Mouse (Mus musculus) lung, postnatal 4 days (tissue): ENCODE data around the gene Rbpj.
A peak's percentile ranks its signal among the peaks of the same experiment; 100 is the strongest.
"Not testable (repeated sequence)": the region's sequence is repeated elsewhere in the genome, so short reads cannot be mapped to it uniquely, and the experiment has no call there.

Source experiments
- DNase-seq, 2 experiments: peaks; one replicate each; pipeline ENCODE4 v3.0.0; 2021

The Rbpj gene

DNA sequence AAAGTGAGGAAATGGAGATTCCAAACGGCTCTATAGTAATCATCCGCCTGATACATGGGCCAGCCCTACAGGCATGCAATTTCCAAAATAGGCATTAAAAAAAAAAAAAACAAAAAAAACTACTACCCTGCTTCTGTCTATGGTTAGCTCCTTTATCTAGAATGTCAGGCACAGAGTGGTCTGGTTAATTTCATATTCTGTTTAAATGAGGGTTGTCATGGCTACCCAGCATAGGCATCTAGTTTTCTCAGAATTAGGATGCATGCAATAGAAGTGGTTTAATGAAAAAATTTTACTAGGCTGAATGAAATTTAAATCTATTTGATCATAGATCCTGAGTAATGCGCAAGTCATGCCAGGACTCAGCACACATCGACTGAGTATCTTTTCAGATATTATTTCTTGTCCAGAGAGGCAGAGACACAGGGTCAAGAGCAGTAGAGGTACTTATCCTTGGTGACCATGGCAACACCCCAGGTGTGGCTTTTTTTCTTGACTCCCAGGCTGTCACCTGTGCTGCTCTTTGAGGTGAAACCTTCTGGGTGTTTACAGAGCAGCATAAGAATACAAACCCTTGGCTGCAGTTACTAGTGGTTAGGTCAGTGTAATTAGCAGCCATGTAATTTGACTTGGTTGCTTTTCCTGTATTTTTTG is 49.1 kb downstream of the Rbpj start:
- DNase-seq: no peak

DNA sequence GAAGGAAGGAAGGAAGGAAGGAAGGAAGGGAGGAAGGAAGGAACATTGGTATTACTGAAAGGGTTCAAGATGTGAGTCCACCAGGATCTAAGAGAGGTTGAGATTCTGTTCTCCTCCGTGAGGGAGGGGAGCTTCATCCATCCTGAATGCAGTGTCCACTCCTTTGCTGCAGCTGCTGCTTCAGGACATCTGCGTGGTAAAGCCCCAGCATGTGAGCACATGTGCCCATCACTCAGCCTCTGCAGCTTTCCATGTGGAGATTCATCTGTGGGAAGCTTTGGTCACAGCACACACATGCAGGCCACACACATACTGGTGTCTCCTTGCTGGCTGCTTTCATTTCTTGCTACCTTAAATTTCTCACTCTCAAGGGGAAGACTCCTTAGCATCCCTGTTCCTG is 50.5 kb downstream of the Rbpj start:
- no peak for DNase-seq

DNA sequence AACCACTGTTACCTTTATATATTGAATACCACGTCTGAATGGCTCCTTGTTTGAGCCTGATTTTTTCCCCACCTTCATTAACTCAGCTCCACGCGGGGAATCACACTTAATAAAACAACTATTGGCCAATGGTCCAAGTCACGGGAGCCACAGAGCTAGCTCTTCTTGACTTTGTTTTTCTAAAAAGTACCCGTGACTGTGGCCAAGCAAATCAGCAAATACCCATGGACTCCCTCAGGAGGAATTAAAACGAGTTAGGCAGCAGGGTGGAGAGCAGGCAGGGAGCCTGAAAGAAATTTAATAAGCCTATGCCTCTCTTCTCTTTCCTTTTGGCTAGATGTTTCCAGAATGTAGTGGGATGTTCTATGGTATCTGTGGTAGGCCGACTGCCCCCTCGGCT is 51.9 kb downstream of the Rbpj start:
- no peak for DNase-seq

DNA sequence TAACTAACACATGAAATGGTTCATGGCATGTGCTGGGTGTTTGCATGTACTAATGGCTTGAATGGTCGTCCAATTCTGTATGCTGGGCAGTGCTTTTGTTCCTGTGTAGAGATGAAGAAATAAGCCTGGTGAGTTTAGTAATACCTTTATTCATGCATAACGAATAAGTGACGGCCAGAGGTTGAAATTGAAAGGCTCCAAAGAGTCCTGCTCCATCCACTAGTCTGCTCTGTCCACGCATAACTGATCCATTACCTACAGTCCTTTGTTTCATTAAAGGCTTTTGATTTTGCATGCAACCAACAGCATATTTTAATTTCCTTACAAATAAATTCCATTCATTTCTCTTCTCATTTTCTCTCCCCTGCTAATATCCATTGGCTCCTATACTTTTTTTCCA is 53.2 kb downstream of the Rbpj start:
- no peak for DNase-seq

DNA sequence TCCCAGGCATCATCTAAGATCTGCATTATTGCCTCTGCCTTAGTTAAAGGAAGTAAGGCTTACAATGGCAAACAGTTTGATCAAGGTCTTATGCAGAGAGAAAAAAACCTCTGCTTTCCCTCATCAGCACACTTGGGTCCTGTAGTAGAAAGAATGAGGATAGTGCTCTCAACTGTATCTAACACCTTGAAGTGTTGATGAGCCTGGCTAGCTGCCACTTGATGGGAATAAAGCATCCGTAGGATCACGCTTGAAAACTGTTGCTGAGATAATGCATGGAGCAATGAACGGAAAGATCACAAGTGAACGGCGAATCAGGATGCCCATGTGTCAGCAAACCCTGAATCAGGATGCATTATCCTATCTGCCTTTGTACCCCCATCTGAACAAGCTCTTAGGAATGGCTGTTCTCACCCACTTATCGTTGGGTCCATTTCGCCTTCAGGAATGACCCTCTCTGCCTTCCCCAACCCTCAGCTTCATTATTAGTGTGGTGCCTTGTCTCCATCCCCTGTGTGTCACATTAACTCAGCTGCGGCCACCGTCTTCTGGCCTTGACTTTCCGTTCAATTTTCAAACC is 54.1 kb downstream of the Rbpj start:
- DNase-seq: no peak

DNA sequence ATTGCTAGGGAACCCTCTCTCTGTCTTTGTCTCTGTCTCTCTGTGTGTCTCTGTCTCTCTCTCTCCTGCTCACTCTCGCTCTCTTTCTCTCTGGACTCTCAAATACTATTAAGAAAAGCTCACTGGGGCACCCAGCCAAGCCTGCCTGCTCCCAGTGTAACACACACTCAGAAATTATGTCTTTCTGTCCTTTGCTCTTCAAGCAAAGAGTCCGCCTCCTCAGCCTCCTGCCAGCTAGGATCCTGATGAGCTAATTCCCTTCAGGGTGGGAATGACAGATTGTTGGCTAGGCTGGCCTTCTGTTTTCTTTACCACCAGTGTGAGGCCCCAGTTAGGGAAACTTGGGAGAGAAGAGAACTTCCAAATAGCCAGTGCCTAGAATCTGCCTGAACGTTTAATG is 57.1 kb downstream of the Rbpj start:
- DNase-seq: peak; percentile 72 to 88

DNA sequence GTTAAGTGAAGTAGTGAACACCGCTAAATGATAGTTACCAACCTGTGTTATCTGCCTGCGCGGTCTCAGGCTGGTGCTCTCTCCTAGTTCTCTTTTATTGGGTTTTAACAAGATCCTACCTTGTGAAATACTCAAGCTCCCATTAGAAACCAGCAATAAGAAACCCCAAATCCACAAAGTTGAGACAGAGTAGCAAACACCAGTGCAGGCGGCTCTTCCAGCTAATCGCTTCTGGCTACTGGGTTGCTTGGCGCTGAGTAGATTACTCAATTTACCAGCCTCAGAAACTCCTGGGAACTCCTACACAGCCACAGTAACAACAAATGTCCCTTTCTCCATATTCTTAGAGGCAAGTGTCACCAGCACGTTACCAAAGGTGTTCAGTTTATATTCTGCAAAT is 58.2 kb downstream of the Rbpj start:
- no peak for DNase-seq

DNA sequence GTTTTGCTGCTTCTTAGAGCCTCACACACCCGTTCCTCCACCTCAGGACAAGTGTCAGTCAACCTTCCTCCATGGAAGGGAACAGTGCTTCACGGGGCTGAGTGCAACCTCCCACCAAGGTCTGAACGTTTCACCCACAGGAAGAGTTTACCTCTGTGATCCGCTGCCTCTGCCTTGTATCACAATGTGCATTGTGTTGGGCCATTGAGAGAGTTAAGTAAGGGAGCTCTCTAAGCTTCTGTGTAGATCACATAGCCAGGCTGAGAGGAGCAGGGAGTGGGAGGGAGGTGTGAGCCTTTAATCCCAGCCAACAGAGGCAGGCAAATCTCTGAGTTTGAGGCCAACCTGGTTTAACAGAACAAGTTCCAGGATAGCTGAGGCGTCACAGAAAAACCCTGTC is 58.9 kb downstream of the Rbpj start:
- no peak for DNase-seq

DNA sequence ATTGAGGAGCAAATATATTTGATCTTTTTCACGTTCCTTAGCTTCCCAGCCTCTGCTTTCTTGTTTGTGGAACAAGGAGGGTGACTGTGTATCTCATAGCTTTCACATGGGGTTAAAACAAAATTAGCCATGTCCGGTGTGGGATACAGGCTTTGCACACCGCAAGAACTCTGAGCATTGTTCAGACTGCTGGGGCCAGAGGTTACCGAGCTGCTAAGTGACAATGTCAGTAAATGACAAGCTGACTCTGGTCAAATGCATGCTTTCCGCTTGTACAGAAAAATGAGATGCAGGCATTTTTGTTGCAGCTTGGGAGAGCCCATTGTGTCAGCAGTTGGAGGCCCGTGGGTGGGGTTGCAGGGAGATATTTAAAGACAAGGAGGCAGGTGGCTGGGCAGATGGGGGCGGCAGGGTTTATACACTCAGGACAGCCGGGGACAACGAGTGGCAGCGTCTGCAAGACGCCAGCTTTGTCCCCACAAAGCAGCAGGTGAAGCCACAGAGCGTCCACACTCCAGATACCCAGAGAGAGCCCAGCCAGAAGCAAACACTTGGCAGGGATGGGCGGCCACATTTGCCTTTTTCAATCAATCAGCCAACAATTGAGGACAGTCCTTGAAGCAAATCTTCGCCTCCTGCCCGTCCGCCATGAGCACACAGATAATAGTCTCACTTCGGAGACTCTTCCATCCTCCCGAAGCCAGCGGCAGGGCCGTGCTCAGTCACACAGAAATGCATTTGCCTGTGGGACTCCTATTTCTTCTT is 59.5 kb downstream of the Rbpj start:
- DNase-seq: no peak

DNA sequence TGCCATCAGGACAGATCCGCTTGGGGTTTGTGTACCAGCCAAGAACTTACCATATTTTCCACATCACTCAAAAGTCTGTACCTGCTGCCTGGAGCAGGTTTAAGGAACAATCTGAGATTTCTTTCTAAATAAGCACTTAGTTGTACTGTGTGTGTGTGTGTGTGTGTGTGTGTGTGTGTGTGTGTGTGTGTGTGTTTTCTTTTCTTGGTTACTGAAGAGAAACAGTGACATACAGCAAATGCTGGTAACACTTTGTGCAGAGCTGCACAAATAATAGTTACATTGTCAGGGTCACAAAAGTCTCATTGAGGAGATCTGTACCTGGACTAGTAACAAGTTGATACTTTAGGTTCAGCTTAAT is 60.1 kb downstream of the Rbpj start:
- DNase-seq: no peak

DNA sequence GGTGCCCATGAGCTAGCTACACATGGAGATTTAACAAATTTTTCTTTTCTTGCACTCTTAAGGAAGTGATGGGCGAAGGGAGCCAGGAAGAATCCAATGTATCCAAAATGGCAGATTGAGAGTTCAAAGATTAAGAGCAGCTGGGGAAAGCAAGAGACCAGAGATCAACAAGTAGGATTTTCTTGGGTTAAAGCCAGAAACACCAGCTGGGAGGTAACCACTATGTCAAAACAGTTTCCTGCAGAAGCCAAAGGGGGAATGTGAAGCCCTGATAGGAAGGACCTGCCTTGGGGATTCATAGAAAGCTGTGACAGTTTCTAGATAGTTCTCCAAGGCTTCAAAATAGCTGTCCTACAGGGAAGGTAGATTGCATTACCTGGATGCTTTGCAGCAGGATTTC is 63.9 kb downstream of the Rbpj start:
- DNase-seq: peak in 1 of 2 experiments; percentile 35

DNA sequence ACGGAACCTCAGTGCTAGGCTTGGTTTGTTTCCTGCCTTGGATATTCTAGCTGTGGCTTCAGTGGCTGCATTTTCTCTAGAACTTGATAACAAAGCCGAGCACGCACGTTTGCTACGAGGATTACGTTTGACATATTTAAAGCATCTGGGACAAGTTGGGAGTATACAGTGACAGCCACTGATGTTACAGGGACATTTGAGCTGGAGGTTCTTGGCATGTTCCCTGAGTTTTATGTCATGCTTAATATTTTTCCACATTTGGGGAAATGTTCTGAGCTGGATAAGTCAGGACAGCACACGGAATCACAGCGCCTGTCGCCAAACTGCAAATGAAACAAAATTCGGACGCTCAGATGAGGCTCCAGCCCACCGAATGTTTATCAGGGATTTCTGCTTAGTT is 69.1 kb downstream of the Rbpj start:
- DNase-seq: no peak

DNA sequence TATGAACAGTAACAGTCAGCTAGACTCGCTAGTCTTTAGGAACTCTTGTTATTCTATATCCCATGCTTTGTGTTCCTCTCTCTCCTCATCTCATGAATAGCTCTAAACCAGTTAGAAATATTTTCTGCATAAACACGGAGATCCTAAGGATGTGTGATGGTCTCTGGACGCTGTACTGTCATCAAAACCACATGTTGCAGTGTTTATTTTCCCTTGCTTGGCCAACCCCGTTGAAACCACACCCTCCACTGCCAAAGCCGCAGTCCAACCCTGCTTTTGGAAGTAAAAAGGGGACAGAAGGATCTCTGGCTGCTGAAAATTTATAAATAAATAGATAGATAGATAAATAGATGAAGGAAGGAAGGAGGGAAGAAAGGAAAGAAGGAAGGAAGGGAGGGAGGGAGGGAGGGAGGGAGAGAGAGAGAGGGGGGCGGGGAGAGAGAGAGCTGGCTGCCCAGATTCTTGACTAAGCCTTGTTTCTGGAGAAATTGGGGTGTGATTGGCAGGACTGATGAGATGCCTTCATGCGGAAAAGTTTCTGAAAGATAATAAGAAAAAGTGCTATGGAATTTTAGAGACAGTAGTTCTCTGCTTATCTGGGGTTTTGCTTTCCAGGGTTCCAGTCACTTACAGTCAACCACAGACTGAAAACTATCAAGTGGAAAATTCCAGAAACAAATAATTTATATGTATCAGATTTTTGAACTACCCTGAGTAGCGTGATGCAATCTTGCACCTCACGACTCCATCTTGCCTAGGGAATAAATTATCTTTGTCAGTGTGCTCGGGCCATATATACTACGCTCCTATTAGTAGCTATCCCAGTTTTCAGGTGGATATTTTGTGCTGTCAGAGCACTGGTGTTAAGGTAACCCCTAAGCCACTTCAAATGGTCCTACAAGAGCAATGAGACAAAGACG is 70.9 kb downstream of the Rbpj start:
- DNase-seq: peak; percentile 35 to 73

DNA sequence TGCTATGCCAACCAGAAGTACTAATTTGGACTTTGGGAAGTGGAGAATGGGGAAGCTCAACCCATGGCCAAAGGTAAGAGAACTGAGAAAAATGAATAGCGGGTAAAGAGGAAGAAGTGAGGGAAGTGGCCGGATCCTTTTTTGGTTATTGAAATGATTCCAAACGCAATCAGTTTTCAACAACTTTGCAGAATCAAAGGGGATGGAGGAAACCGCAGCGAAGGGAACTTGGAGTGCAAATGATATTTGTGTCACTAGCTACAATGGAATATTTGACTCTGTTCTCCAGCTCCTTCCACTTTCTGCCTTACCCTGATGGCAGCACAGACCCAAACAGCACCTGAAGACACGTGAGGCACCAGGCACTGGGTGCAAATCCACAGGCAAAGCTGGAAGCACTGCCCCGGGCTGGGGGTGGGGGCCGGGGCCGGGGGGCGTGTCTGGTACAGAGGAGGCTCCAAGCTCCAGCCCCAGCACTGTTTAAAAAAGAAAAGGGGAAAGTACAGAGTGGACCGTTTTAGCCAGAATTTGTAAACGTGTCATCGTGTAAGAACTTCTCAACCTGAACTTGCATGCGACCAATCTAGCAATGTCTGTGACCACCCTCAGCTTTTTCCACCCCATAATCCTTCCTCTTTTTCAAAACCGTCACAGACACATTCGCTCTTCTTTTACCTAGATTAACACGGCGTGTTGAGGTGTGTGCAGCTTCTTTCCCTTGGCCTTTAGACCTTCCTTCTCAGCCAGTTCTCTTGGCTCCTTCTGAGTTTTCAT is 74.1 kb downstream of the Rbpj start:
- peak in 1 of 2 experiments; percentile 17 for DNase-seq

DNA sequence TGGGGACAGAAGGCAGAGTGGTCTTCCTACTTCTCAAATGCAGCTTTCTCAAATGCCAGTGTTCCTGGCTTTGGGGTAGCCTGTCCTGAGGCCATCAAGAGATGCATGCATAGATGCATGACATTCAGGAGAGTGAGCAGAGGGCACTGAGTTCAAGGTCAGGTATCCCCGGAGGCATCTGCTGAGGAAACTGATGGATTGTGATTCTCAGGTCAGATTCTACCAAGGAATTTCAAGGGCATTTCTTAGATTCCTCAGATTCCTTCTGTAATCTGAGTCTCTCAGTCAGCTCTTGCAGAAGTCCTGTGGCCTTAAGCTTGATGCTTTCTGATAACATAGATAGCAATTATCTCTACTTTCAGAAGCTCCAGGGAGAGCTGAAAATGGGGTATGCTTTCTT is 76.1 kb downstream of the Rbpj start:
- no peak for DNase-seq

DNA sequence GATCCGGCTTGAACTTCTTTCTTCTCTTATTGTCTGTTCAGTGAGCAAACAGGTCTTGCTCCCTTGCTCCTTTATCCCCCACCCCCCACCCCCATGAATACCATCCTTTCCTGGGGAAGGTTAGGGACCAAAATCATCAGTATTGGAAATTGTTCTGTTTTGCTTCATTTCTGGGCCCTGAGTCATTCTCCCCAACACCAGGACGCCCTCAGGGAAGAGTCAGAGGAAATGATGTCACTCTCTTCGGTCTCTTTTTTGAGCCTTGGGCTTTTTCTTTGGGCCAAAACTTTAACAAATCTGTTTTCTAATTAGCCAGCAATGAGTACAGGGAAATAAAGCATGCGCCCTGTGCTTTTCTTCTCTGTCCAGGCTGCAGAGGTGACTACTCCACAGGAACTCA is 77.4 kb downstream of the Rbpj start:
- no peak for DNase-seq

DNA sequence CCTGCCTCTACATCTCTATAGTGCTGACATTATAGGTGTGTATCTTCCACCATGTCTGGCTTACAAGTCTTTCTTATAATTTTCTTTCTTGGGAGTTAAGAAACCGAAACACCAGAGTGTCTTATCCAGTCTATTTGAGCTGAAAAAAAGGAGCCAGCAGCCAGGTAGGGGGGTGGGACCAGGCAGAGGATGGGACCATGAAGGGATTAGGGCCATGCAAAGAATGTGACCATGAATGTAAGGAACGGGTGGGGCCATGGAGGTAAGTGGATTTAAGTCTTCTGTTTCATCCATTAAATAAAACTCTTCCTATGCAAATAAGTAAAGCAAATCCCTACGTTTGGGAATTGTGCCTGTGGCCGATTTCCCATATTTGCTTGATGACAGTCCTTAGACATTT is 78.0 kb downstream of the Rbpj start:
- DNase-seq: no peak

DNA sequence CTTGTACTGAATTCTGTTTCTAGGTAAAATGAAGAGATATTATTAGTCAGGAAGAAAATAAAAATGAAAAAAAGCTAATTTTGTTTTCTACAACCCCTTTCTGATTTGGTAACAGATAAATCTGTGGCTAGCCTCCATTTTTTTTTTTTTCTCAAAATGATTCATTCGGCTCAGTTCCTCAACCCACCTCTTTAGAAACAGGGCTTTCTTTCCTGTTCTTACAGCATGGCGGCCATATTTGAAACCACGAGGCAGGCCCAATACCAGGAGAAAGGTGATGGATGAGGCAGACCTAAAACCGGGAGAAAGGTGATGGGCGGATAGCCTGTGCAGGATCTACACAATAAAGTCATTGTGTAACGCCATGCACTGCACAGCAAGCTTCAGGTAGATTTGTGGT is 80.5 kb downstream of the Rbpj start:
- DNase-seq: no peak

DNA sequence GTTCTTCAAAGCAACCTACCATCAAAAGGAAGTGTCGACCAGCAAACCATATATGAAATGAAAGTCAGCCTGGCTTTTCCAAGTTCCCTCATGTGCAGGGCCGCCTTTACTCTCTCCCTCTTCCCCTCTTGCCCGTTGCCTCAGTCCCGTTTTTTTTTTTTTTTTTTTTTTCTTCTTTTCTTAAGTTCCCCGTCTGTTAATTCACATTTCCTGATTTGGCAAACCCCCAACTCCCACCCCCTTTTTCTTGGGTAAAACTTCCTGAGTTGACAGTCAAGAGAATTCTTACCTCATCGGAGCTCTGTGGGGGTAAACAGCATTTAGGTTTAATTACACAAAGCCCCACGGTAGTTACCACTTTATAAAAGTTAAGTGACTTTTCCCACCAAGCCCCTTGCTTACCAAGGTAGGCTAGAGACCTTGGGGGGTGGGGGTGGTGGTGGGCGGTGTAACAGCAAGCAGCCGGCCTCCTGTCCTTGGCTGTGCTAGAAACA is 81.1 kb downstream of the Rbpj start:
- peak in 1 of 2 experiments; percentile 60 for DNase-seq

DNA sequence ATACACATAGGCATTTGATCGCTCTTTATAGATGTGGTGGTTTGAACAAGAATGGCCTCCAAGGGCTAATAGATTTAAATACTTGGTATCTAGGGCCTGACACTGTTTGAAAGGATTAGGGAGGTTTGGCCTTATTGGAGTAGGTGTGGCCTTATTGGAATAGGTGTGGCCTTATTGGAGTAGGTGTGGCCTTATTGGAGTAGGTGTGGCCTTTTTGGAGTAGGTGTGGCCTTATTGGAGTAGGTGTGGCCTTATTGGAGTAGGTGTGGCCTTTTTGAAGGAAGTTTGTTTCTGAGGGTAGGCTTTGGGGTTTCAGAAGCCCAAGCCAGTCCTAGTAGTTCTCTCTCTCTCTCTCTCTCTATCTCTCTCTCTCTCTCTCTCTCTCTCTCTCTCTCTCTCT is 84.4 kb downstream of the Rbpj start:
- DNase-seq: not testable (repeated sequence)

DNA sequence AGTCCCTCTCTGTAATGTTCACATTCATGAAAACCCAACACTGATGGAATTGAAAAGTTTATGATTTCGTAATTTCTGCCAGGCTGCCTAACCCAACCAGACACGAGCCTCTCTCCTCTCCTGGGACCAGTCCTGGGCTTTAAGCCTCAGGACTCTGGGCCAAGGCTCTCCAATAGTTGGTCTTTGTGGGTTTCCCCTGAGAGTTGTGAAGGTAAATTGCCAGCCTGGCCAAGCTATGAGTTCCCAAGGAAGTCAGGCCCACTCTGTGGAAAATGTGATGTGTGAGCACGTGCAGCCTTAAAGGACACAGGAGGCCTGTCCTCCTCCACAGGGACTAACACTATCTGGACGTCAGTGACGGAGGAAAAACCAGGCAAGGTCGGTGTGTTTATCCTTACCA is 85.4 kb downstream of the Rbpj start:
- DNase-seq: no peak

DNA sequence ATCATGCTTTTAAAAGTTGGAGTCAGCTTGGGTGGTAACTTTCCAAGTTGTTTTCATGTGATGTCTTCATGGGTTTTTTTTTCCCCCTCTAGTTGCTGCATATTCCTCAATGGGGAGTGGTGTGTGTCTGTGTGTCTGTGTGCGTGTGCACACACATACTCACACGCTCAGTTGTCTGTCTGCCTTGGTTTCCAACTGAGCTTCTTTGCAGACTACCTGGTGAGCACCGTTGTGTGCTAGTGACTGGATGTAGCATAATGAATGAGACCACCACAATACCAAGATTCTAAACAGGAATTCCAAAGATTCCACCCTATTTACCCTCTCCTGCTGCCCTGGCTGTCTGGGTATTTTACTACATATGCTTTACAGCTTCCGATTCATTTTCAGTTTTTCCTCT is 86.0 kb downstream of the Rbpj start:
- no peak for DNase-seq
